Comparison of ENCODE assay signal across 34 mouse cellular contexts in genomic region chr11:88245581-88246170, GRCm38 (mm10). TPM values are rescaled to one million over a fixed set of nuclear protein-coding genes. Genes with fewer than 3 reads are reported as not detected.
A peak's percentile ranks its signal among the peaks of the same experiment; 100 is the strongest.
DNase-seq lines count a peak whose midpoint lies in the region; ATAC-seq lines count a peak whose summit lies in the region.
"Had no signal": no experiment of that assay in that cellular context is flagged by ENCODE, and none has a peak within 500 bp of the region (broad histone marks: within the 10 kb centered on the region; RNA-seq: fewer than 3 reads in every experiment).

No protein-coding gene starts in this region.

- no peak for ATAC-seq in forebrain, embryonic 12.5 days (ENCODE audit: low FRiP score)
- ATAC-seq: forebrain, embryonic 15.5 days; intestine, embryonic 15.5 days; liver, embryonic 12.5 days; Patski had no signal

- no peak overlapping the region for H3K9ac ChIP-seq in forebrain, embryonic 12.5 days
- H3K9ac ChIP-seq: embryonic facial prominence, embryonic 15.5 days; forebrain, embryonic 15.5 days; heart, embryonic 15.5 days; hindbrain, embryonic 15.5 days; intestine, embryonic 15.5 days; limb, embryonic 13.5 days; liver, embryonic 12.5 days had no signal

- no peak overlapping the region for H3K27ac ChIP-seq in forebrain, embryonic 12.5 days
- H3K27ac ChIP-seq: embryonic facial prominence, embryonic 15.5 days; forebrain, embryonic 15.5 days; hindbrain, embryonic 15.5 days; intestine, embryonic 15.5 days; layer of hippocampus, adult 2 months; limb, embryonic 13.5 days; liver, embryonic 12.5 days; stomach, postnatal 0 days had no signal

- peaks cover 33% of the 10 kb centered on the region for H3K4me1 ChIP-seq in forebrain, embryonic 12.5 days

- H3K27me3 ChIP-seq in forebrain, embryonic 12.5 days, result peaks cover 32% of the 10 kb centered on the region
- H3K27me3 ChIP-seq: embryonic facial prominence, embryonic 15.5 days; heart, embryonic 15.5 days; hindbrain, embryonic 15.5 days; intestine, embryonic 15.5 days; Patski had no signal

- intact Hi-C loops in left cerebral cortex, postnatal 36 days (cut with DNase I), result no loop called here

- peak; percentile 84 for DNase-seq in brain, adult 2 months (ENCODE audit: low read depth, low spot score)
- DNase-seq in frontal cortex, adult 2 months (ENCODE audit: extremely low spot score in 1 of 2, low spot score in 1 of 2), result peak; percentile 41 to 70
- DNase-seq in left cerebral cortex, postnatal 36 days (ENCODE audit: low spot score in 2 of 2), result peak; percentile 44 to 46
- peak; percentile 42 to 45 for DNase-seq in right cerebral cortex, postnatal 36 days (ENCODE audit: low spot score in 2 of 2)
- no peak for DNase-seq in cerebellum, adult 8-10 months
- DNase-seq in kidney, postnatal 10 days, result no peak
- DNase-seq: adrenal gland, adult 2 months; B cell, adult 2 months; cerebellum, adult 9-10 months; heart, postnatal 4 days; kidney, adult 8-10 months; kidney, postnatal 14 days; layer of hippocampus, postnatal 36 days; lung, adult 18-20 months; lung, postnatal 10 days had no signal

- no peaks in the 10 kb centered on the region for H3K9me3 ChIP-seq in forebrain, embryonic 12.5 days
- H3K9me3 ChIP-seq: embryonic facial prominence, embryonic 15.5 days; forebrain, embryonic 15.5 days; G1E; heart, embryonic 15.5 days; hindbrain, embryonic 15.5 days; intestine, embryonic 15.5 days; limb, embryonic 13.5 days; liver, embryonic 12.5 days had no signal

- H3K4me3 ChIP-seq in forebrain, embryonic 12.5 days (replicated peaks), result no peak overlapping the region
- H3K4me3 ChIP-seq: embryonic facial prominence, embryonic 15.5 days; forebrain, embryonic 15.5 days; heart, embryonic 15.5 days; hindbrain, embryonic 15.5 days; intestine, embryonic 15.5 days; layer of hippocampus, adult 2 months; limb, embryonic 13.5 days; liver, embryonic 12.5 days had no signal

- H3K4me2 ChIP-seq in forebrain, embryonic 12.5 days, result no peak overlapping the region
- H3K4me2 ChIP-seq: embryonic facial prominence, embryonic 15.5 days; forebrain, embryonic 15.5 days; heart, embryonic 15.5 days; hindbrain, embryonic 15.5 days; intestine, embryonic 15.5 days; limb, embryonic 13.5 days; liver, embryonic 12.5 days; midbrain, embryonic 11.5 days had no signal

- no peaks in the 10 kb centered on the region for H3K36me3 ChIP-seq in forebrain, embryonic 12.5 days (replicated peaks)
- H3K36me3 ChIP-seq: embryonic facial prominence, embryonic 15.5 days; forebrain, embryonic 15.5 days; G1E; heart, embryonic 15.5 days; hindbrain, embryonic 15.5 days; intestine, embryonic 15.5 days; limb, embryonic 13.5 days; liver, embryonic 12.5 days had no signal

- 86% methylated on average over 14 of the region's 14 CpGs for WGBS in forebrain, embryonic 12.5 days

RNA-seq across cellular contexts. Expression of gene Mrps23, which starts 41.5 kb away (rescaled TPM):
- 71.1 and 76.6 TPM in 2 replicates for polyA plus RNA-seq in frontal cortex, adult 2 months (2012; rRNA removed)
- 10 to 100 TPM; 59.5 to 71.0 TPM for total RNA-seq in left cerebral cortex, postnatal 36 days (2021)
- polyA plus RNA-seq in forebrain, embryonic 12.5 days (2016; fragmentation: Nextera tagmentation; extraction: Ambion mirVana), result 62.0 and 67.5 TPM in 2 replicates

RNA-seq across cellular contexts. Expression of gene Ccdc182, which starts 48.2 kb away (rescaled TPM):
- not detected in 2 replicates for polyA plus RNA-seq in frontal cortex, adult 2 months (2012; rRNA removed)
- not detected for total RNA-seq in left cerebral cortex, postnatal 36 days (2021)
- 0.38 and 0.42 TPM in 2 replicates for polyA plus RNA-seq in forebrain, embryonic 12.5 days (2016; fragmentation: Nextera tagmentation; extraction: Ambion mirVana)
- total RNA-seq: adrenal gland, adult 2 months; CH12.LX; G1E; gastrocnemius, adult 8-10 months; heart, postnatal 4 days; layer of hippocampus, adult 2 months; layer of hippocampus, postnatal 36 days; neutrophil, adult 5-6 weeks had no signal
- polyA plus RNA-seq: adrenal gland, adult 2 months; embryonic facial prominence, embryonic 15.5 days; G1E; gonadal fat pad, adult 2 months; heart, embryonic 15.5 days; intestine, embryonic 15.5 days; Patski; small intestine, adult 2 months; stomach, postnatal 0 days; thymus, postnatal 0 days had no signal

Comparison
In these comparisons a context has a peak if more than half of its experiments do, and no peak if none do; other contexts are left out.
1. DNase-seq: peak in brain, adult 2 months (single experiment), frontal cortex, adult 2 months (2 of 2), left cerebral cortex, postnatal 36 days (2 of 2) and right cerebral cortex, postnatal 36 days (2 of 2); none in cerebellum, adult 8-10 months (single experiment) and kidney, postnatal 10 days (single experiment).